Mouse (Mus musculus) right cerebral cortex, postnatal 36 days (tissue): ENCODE data around the gene Cnn2.

ENCODE experiments used
- DNase-seq, 2 experiments: peaks; one replicate each; pipeline ENCODE4 v3.0.0; 2022; ENCODE audit warnings: low spot score in 2 of 2, mixed read lengths in 1 of 2

The Cnn2 gene

DNA sequence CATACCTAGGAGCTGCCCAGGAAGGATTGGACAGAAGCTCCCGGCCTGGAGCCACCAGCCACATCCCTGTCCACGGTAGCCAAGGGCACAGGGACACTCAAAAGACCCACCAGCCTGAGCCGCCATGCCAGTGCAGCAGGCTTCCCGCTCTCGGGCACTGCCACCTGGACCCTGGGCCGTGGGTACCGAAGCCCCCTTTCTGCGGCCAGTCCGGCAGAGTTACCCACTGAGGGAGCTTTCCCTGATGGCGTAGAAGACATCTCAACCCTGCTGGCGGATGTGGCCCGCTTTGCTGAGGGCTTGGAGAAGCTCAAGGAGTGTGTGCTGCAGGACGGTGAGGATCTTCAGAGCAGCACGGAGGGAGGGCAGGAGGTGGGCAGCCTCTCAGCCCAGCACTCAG, 29.4 kb downstream of the Cnn2 start:
- DNase-seq: no peak

DNA sequence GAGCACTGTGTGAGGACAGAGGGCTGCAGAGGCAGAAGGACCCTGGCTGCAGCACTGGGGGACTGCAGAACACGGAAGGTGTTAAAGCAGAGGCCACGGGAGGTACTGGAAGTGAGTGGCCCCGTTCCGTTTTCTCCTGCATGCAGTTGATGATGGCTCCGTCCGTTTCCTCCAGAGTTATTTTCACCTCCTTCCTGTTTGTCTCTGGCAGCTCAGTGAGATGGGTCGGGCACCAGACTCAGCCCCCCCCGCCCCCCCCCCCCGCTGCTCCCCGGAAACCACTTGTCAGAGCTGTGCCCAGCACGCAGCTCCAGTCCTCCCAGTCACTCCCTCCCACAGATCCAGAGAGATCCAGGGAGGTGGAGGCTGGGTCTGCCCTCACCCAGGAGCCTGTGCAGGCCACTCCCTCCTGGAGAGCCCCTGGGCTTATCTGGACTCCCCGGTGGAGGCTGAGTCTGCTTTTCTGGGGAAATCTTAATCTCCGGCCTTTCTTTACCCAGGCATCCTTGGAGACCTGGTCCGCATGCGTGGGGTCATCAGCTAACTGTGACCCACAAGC, 30.4 kb downstream of the Cnn2 start:
- no peak for DNase-seq

DNA sequence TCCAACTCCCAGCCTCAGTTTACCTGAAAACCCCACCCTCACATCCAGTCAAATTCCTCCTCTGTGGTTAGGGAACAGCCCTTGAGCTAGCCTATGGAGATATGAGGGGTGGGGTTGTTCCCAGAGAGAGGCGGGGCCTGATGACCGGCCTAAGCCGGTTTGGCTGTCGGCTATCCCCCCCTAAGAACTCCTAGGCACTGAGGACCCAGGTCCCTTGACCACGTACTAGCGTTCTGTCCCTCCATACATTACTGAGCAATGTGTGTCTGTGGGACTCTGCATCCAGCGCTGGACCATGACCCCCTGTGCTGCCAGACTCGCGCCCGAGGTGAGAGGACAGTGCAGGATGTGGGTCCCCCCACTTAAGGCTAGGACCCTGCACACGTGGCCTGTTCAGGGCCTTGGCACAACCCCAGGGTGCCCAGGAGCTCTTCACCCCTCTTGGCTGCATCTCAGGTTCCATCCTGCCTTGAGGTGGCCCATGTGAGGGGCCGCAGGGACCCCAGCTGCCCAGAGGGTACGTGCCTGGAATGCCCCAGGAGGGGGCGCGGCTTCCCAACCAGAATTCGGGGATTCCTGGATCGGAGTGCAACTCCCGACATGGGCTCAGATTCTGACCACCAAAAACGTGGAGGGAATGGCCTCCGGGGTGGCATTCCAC, 31.2 kb downstream of the Cnn2 start:
- no peak for DNase-seq

DNA sequence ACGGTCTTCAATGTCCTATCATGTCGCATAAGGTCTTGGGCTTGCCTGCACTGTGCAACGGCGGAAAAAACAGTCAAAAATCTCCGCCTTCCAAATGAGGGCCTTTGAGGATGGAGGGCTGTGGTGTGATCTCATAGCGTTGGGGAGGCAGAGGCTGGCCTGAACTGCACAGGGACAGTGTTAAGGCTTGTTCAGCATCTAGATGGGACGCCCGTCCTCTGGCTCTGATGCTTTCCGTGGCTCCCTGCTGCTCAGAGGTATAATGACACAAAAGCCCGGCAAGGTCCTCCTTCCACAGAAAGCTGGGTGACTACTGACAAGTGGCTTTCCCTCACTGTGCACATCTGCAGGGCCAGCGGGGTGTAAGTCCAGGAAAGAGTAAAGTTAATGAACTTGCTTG, 31.8 kb downstream of the Cnn2 start:
- DNase-seq: no peak

DNA sequence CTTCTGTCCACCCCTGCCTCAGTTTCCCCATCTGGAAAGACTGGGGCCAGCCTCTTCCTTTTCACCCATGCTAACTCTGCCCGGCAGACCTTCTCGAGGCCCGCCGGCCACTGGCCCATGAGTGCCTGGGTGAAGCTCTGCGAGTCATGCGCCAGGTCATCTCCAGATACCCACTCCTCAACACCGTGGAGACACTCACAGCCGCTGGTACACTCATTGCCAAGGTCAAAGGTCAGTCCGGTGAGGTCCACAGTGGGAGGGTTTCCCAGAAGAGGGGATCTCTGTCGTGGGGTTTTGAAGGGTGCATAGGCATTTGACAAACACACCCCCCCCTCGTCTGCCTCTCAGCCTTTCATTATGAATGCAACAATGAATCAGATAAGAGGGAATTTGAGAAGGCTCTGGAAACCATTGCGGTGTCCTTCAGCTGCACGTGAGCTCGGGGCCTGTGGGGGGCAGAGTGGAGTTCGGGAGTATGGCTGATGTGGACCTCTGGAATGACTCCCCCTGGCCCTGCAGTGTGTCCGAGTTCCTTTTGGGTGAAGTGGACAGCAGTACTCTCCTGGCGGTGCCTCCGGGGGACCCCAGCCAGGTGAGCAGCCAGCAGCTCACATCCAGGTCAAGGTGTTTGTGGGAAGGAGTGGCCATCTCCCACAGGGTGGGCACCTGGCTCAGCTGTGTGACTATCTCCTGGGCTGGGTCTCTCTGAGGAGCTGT, 32.4 kb downstream of the Cnn2 start:
- DNase-seq: no peak

DNA sequence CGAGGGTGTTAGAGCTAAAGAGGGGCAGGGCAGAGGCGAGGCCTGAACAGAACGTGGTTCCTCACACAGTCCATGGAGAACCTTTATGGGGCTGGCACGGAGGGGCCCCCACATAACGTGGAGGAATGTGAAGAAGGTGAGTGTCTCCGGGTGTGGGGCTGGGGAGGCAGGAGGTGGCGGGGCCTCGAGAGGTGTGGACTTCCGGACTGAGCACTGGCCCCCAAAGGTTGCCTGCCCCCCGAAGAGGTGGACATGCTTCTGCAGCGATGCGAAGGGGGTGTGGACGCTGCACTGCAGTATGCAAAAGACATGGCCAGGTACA, 32.9 kb downstream of the Cnn2 start:
- DNase-seq: no peak

DNA sequence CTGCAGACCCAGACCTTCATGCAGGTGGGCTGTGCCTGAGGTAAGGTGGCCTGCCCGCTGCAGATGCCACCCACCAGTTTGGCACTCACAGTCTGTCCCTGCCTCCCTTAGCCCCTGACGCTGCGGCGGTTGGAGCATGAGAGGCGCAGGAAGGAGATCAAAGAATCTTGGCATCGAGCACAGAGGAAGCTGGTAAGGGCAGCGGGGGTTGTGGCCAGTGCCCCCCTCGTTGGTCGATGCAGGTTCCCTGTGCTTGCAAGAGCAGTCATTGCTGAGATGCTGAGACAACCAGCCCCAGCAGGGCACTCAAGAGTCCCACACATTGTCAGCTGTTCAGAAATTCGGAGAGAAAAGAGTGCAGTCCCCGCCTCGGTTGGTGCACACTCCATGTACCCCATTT, 33.8 kb downstream of the Cnn2 start:
- DNase-seq: no peak

DNA sequence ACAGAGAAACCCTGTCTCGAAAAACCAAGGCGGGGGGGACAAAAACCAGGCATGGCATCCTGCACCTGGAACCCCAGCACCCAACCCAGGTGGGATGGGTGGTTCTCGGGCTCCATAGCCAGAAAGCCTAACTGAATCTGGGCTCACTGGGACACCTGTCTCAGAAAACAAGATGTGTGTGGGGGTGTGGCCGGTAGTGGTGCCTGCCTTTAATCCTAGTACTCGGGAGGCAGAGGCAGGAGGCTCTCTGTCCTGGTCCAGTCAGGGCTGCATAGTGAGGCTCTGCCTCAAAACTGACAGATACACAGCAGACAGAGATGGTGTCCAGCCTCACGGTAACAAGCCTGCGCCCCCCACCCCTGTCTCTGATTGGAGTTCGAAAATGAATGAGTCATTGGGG, 34.4 kb downstream of the Cnn2 start:
- DNase-seq: no peak

DNA sequence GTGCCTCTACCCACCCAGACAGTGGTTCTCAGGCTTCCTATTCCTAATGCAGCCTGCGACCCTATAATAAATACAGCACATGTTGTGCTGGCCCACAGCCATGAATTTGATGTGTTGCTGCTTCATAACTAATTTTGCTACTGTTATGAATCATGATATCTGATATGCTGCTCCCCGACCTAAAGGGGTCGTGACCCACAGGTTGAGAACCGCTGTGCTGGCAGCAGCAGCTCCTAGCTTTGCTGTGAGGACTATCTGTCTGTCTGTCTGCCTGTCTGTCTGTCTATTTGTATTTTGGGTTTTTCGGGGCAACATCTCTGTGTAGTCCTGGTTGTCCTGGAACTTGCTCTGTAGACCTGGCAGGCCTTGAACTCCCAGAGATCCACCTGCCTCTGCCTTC, 35.4 kb downstream of the Cnn2 start:
- no peak for DNase-seq

DNA sequence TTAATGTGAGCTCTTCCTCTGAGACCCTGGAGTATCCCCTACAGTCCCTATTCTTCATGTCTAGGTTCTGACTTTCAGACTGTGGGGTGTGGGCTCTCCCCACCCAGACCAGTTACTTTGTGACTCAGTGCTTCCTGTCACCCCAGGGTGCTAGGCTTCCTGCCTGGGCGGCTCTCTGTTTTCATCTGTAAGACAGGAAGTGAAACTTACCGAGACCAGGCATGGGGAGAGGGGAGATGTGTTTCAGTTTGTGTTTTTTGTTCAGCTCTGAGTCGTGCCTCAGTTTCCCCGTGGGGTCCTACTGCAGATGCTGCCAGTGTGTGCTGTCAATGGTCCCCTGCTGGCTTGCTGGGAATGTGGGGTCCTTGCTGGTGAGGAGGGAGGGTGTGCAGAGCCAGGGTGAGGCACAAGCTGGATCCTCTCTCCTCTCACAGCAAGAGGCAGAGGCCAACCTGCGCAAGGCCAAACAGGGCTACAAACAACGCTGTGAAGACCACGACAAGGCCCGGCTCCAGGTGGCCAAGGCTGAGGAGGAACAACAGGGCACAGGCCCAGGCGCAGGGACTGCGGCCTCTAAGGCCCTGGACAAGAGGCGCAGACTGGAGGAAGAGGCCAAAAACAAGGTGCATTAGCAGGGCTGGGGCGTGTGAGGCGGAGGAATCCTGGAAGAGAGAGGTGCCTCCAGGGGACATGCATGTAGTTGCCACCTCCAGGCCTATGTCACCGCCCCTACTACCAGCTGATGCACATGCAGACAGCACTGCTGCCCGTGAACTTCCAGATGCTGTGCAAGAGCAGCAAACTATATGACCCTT, 36.1 kb downstream of the Cnn2 start:
- no peak for DNase-seq

DNA sequence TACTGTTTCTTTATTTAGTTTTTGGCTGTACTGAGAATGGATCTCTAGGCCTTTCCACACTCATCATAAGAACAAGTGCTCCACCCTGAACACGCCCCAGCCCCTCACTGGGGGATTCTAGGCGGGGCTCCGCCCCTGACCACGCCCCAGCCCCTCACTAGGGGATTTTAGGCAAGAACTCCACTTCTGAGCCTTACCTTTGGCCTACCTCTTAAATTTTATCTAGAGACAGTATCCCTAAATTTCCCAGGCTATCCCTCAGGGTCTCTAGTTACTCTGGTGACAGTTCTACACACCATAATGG, 36.6 kb downstream of the Cnn2 start:
- DNase-seq: no peak

DNA sequence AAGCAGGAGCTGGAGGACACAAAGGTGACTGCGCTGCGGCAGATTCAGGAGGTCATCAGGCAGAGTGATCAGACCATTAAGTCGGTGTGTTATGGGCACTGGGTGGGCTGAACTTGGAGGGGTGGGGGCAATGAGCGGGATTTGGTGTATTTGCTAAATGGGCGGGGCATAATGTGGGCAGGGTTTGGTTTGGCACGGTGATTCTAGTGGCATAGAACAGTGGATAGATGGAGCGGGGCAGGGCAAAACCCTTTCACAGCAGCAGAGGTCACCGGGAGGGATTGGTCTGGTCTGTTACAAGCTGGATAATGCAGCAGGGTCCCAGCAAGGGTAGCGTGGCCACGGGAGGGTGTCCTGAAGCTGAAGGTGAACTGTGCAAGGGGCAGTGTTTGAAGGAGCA, 37.1 kb downstream of the Cnn2 start:
- no peak for DNase-seq

DNA sequence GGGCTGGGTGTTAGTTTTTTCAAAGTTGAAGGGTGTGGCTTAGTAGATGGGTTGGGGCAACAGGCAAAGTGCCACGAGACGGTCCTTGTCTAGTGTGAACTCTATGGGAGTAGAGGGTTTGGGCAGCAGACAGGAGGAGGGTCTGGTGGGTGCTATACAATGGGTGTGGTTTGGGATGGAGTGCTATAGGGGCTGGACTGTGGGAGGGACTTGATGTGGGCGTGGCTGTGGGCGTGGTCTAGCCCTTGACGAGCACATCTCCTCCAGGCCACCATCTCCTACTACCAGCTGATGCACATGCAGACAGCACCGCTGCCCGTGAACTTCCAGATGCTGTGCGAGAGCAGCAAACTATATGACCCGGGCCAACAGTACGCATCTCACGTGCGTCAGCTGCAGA, 37.5 kb downstream of the Cnn2 start:
- DNase-seq: no peak

DNA sequence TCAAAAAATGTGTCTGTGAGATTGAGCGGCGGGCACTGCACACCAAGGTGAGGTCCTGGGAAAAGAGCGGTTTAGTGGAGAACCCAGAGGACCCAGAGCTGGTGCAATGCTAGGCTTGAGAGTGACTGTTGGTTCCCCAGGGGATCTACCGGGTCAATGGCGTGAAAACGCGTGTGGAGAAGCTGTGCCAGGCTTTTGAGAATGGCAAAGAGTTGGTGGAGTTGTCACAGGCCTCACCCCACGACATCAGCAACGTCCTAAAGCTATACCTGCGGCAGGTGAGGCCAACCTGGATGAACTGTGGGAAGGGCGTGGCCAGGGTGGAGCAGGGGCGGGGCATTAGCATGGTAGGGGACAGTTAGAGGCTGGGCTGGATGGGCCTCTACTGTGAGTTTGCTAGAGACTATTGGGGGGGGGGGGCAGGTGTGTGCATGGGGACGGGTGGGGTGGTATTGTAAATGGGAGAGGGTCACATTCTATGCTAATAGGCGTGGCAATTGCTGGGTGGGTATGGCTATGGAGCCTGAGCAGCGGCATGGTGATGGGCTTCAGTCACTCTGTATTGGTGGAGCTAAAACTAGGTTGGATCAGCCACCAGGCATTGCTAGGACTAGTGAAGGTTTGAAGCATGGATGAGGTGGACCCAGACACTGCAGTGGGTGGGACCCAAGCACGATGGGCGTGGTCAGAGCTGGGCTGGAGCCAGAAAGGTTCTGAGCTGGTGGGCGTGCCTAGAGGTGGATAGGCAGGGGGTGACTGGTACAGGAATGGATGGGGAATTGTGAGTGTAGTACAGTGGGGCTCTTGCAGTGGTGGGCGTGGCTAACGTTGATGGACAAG, 39.5 kb downstream of the Cnn2 start:
- no peak for DNase-seq

DNA sequence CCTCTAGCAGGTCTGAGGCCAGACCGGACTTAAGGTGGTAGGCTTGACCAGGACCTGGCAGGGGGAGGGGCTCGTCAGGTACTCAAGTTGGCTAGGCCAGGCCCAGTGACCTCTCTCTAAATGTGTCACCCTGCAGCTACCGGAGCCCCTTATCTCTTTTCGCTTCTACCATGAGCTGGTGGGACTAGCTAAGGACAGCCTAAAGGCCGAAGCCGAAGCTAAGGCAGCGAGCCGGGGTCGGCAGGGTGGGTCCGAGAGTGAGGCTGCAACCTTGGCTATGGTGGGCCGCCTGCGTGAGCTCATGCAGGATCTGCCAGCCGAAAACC, 40.1 kb downstream of the Cnn2 start:
- no peak for DNase-seq

DNA sequence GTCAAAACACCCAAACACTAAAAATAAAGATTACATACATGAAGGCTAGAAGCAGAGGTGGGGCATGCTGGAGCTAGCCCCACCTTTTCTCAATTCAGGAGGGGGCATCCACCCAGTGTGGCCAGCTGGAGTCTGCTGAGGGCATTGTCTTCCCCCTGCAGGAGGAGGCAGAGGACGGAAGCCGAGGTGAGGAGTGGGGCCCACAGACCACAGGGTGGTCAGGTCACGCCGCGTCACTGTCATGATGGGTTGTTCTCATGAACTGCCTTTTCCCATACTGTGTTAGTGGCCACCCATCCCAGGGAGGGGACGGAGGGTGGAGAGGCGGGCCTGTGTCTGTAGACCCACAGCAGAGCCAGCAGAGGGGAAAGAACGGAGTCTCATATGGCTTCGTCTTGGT, 41.8 kb downstream of the Cnn2 start:
- no peak for DNase-seq

DNA sequence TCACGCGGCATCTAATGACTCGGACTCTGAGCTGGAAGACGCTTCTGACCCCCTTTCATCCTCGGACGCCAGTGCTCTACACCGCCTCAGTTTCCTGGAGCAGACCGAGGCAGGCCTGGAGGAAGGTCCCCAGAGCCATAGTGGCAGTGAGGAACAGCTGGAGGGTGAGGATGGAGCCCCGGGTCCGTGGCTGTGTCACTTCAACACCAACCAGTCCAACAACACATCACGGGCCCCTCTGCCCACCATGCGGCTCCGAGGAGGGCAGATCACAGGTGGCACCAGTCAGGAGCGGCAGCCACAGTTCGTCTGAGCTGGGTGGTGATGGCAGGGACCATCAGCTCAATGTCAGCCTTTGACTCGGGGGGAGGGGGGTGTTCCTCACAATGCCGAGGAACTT, 42.4 kb downstream of the Cnn2 start:
- DNase-seq: no peak

DNA sequence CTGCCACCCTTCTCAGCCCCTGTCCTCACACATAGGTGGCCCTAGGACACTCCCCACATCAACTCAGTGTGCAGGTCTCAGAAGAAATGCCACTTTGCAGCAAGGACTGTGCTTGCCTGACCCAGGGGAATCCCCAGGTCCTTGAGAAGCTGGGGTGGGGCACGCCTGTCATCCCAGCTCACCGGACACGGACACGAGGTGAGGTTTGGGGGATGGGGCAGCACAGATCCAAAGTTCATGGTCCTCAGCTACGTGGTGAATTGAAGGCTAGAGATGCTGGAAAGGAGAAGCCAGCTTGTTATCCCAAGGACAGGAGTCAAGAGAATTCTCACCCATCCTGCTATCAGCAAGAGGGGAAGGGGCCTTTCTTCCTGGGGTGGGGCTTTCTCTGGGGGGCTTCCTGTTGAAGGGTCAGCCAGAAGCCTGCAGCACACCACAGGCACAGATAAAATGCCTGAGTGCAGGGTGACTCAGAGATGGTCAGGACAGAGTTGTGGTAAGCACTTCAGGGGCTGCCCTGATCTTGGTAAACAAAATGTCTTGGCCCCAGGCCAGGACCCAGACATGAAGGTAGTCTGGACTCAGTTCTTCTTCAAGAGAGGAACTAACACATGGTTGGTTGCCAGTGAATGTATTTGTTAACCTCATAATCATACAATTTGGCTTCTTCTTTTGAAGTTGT, 44.6 kb downstream of the Cnn2 start:
- no peak for DNase-seq

DNA sequence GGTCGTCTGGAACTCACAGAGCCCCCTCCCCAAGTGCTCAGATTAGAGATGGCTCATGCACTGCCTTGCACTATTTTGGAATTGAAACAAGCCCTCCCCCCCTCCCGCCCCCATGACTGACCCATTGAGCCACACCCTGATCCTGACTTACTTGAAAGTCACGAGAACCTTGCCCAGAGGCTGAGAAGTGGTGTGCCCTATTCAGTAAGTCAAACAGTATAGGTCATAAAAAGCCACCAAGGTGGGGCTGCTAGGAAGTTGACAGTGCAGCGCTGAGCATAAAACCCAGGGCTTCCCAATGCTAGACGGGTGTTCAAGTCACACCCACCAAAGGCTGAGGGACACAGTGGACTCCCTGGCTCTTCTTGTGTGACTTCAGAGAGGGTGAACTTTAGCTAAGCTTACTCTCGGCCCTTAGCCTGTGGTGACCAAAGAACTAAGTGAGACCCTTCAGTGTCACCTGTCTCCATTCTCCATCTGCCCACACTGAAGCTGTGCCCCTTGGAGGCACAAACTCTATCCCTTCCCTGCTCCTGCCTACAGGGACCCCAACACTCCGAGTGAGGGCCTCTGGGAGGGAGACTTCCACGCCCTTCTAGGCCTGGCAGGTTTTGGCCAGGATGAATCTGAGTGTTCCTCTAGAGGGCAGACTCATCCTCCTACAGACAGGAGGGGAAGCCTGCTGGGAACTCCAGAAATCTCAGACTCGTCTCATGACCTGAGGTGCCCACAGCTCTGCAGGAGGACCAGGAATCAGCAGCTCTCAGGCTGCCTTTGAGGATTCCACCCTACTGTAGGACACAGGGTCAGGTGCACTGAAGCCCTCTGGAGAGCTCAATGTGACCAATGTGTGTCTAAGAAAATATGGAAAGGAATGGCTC, 45.4 kb downstream of the Cnn2 start:
- no peak for DNase-seq

DNA sequence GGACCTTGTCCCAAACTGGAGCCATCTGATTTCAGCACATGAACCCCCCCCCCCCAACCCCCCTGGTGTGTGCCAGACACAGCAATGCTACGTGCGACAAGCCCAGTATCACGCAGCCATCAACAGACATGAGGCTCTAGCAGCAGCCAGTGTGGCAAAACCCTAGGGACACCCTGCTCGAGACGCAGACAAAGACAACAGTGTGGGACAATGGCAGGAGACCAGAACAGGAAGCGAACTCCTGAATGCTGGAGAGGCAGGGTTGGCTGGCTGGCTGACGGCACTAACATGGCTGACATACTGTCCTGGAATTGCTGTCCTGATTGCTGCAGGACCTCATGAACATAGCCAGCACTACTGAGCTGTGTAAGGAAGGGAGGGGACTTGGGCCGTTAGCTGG, 46.8 kb downstream of the Cnn2 start:
- DNase-seq: no peak

DNA sequence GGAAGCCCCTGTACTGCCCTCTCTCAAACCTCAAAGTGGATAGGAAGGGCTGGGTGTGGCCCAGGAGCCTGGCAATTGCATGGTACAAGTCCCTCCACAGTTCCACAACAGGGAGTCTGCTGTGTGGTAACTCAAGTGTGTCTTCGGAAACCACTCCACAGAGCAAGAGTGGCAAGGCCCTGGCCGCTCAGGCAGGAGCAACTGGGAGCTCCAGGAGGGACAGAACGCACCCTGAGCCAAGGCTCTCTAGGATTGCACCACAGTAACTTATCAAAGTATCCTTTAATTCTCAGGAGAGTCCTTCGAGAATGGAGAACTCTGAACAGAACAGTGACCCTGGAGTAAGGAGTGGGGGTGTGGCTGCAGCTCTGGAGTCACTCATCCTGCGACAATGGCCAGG, 47.3 kb downstream of the Cnn2 start:
- no peak for DNase-seq
